Mouse (Mus musculus) hindbrain, embryonic 10.5 days (tissue): Measurements from ENCODE around the gene Gm6685. TPM values are rescaled to one million over a fixed set of nuclear protein-coding genes. Genes with fewer than 3 reads are reported as not detected.
"Not testable (repeated sequence)": the region's sequence is repeated elsewhere in the genome, so short reads cannot be mapped to it uniquely, and the experiment has no call there.

Experiments used
- DNase-seq: peaks from one replicate; pipeline ENCODE4 v3.0.0-alpha.2; 2017; ENCODE audit warnings: low spot score
- H3K27ac ChIP-seq: fragments of 300-500 bp; sonication (generic); 2 replicates; pipeline ENCODE4 v1.5.1; 2016; ENCODE audit warnings: mild to moderate bottlenecking, moderate library complexity
- H3K27me3 ChIP-seq: fragments of 300-500 bp; sonication (generic); 2 replicates; pipeline ENCODE4 v1.6.1; 2016; ENCODE audit warnings: mild to moderate bottlenecking; ENCODE audit not compliant: poor library complexity, insufficient read depth, severe bottlenecking
- H3K36me3 ChIP-seq: fragments of 300-500 bp; sonication (generic); 2 replicates; pipeline ENCODE4 v1.6.1; 2016; ENCODE audit warnings: mild to moderate bottlenecking, moderate library complexity
- H3K4me1 ChIP-seq: fragments of 300-500 bp; sonication (generic); replicated peaks from 2 replicates; pipeline ENCODE4 v1.6.1; 2016; ENCODE audit warnings: mild to moderate bottlenecking
- H3K4me3 ChIP-seq: fragments of 300-500 bp; sonication (generic); 2 replicates; pipeline ENCODE4 v1.5.1; 2016; ENCODE audit warnings: mild to moderate bottlenecking, moderate library complexity
- H3K9me3 ChIP-seq: fragments of 300-500 bp; sonication (generic); 2 replicates; pipeline ENCODE4 v1.6.1; 2016; ENCODE audit warnings: mild to moderate bottlenecking, moderate library complexity
- whole genome bisulfite sequencing: fragments of 180-500 bp; shearing (Covaris S2); methylation state at CpG from one replicate; pipeline ENCODE4 v1.1.7; 2016; 5-methylcytosine and 5-hydroxymethylcytosine counted together
- polyA plus RNA-seq: library from polyadenylated mRNA; unstranded; fragments of >200 nt; fragmentation: Nextera tagmentation; extraction: Ambion mirVana; gene quantifications from 2 replicates; pipeline ENCODE4 v1.2.1, GENCODE M21; 2016

Gene Gm6685
- 0.29 TPM in 1 of 2 replicates, not detected in the other for polyA plus RNA-seq

DNA sequence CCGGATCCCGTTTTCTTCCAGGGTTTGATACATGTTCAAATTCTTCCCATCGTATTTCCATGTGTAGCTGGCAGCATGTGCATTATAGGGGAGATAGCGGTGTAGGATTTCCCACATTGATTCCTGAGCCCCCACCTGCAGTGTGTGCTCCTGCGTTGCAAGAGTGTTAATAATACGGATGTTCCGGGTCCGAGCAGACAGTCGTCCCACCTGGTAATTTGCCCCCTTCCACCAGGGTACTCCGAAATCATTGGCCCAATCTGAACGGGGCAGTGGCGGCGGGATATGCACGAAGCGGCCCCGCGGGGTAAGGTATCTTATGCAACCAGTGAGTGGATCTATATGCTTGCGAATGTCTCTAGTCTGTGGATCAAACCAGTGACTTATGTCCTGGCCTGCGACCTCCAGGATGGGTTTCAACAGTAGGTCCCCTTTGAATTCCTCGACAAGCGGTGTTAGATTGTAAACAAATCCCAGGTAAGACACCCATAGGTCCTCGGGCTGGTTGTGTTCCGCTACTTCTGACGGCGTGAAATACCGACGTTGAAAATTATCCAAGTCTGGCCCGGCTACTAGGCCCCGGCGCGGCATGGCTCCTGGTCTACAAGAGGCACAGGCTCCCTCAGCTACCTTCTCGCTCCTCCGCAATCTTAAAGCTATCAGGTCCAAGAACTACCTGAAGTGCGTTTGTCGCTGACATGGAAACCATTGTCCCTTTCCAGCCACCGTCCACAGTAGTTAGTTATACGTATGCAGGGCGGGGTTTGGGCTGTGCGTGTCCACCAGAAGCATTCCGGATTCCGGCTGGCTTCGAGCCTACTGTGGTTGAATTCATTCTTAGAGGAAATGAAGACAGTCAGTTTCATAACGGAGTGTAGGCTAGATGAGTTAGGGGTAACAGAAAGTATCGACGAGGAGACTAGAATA, at the start of gene Gm6685:
Gene Gm6685, minus strand, starts transcription at position 644 of the 927 bp plus-strand sequence.
- not testable (repeated sequence) for H3K4me1 ChIP-seq, DNase-seq, H3K4me3 ChIP-seq, H3K36me3 ChIP-seq, H3K27ac ChIP-seq, H3K9me3 ChIP-seq, H3K27me3 ChIP-seq
- 94% methylated on average over 45 of the region's 45 CpGs for WGBS

DNA sequence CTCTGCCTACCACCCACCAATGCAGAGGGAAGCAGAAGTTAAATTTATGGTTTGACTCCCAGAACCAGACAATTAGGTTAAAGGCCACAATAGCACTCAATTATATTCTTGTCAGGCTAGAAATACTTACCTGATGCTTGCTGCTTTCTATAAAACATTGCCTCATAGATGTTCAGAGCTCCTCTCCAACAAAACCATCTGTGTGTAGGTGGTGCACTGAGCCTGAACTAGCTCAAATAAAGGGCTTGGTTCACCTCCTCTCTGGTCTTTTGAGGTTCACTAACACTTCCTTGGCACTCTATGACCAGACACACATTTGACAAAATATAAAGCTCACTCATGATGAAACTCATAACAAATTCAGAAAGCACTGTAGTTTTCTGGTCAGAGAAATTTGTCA, 36.2 kb upstream of the Gm6685 start:
- 0 out of 2 replicates have a peak, but pooled peaks cover 3% of the 10 kb centered on the region for H3K9me3 ChIP-seq
- no peak overlapping the region for H3K27ac ChIP-seq
- no peak for DNase-seq
- H3K27me3 ChIP-seq, result no peaks in the 10 kb centered on the region
- no peak overlapping the region for H3K4me3 ChIP-seq
- H3K4me1 ChIP-seq, result no peaks in the 10 kb centered on the region
- no peaks in the 10 kb centered on the region for H3K36me3 ChIP-seq

DNA sequence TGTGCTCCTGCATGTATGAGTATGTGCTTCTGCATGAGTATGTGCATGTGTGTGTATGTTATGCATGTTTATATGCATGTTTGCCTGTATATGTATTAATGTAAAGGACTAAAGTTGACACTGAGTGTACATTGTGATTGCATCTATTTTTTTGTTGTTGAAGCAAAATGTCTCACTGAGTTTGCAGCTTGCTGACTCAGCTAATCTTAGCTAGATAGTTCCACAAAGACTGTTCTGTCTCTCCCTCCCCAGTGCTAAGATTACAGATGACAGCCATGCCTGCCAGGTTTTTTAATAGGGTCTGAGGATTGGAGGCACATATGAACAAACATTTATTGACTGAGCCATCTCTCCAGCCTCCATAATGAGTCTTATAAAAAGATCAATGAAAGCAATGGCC, 35.0 kb upstream of the Gm6685 start:
- no peaks in the 10 kb centered on the region for H3K27me3 ChIP-seq

DNA sequence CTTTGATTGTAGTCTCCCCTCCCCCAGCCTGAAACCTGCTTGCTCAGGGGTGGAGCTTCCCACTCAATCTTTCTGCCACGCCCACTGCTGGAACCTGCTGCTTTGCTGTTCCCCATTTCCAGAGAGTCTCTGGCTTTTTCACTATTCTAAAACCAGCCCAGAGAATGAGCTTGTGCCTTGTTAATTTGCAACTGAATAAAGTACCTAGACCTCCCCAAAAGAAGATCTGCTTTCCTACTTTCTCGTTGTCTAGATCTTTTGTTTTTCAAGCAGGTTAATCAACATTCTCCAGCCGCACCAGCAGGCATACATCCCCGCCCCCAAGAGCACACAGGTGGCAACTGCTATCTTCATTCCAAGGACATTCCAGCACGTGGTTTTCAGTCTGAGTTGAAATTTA, 31.7 kb upstream of the Gm6685 start:
- 69% methylated on average over 5 of the region's 5 CpGs for WGBS
- H3K27me3 ChIP-seq, DNase-seq, H3K27ac ChIP-seq, H3K4me3 ChIP-seq, H3K36me3 ChIP-seq, H3K4me1 ChIP-seq, H3K9me3 ChIP-seq: not testable (repeated sequence)

More for the DNA sequence above, 35.0 kb upstream of the Gm6685 start:
- no peak overlapping the region for H3K4me3 ChIP-seq
- H3K36me3 ChIP-seq, result no peaks in the 10 kb centered on the region
- no peak overlapping the region for H3K27ac ChIP-seq
- no peak for DNase-seq
- 0 out of 2 replicates have a peak, but pooled peaks cover 3% of the 10 kb centered on the region for H3K9me3 ChIP-seq
- no peaks in the 10 kb centered on the region for H3K4me1 ChIP-seq

DNA sequence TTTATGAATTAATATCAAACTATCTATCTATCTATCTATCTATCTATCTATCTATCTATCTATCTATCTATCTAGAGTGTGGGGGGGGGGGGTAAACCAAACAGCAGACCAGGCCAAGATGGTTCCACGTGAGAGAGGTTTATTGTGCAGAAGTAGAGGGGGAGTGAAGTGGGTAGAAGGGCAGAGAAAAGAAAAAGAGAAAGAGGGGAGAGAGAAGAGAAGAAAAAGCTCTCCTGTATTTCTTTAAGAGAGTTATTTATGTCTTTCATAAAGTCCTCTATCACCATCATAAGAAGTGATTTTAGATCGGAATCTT, 26.2 kb upstream of the Gm6685 start:
- Histone ChIP-seq H3K4me1 (peaks cover 11% of the 10 kb centered on the region), H3K27me3 (peaks cover 15% of the 10 kb centered on the region; the same call in 1 of the 2 replicates), H3K36me3 (no peaks in the 10 kb centered on the region), H3K27ac (peak overlapping the region; percentile 91), H3K4me3 (peak overlapping the region; percentile 49; the same call in 1 of the 2 replicates), H3K9me3 (no peaks in the 10 kb centered on the region)
- no peak for DNase-seq
- WGBS, result 54% methylated on average over 2 of the region's 2 CpGs

DNA sequence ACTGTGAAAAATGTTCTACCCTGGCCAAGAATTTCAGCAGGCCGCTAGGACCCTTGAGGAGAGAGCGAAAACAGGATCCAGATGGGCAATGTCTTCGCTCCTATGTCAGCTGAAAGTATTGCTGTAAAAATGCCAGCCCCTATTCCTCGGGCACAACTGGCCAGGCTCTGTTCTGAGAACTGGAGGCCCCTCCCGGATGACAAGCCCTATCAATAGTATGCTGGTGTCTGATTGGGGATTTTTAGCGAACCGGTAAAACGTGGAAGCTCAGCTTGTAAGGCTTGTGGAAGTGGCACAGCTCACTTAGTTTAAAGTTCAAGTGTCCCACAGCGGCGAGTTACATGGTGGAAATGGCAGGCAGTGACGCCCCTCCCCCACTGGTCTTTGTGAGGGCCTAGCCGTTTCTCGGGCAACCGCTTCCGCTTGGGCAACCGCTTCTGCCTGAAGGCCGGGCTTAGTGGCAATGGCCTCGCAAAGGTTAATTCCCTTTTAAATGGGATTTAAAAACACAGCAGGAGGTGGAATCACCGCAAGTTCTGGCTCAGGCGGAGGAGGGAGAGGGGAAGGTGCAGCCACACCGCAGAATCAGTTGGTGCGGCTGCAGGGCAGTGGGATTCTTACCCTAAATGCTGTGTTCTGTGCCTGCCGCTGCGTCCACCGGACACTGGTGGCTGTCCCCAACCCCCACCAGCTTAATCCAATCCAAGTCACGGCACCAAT, 25.7 kb upstream of the Gm6685 start:
- 9% methylated on average over 26 of the region's 26 CpGs for WGBS
- Histone ChIP-seq H3K4me1 (peaks cover 11% of the 10 kb centered on the region), H3K9me3 (no peaks in the 10 kb centered on the region), H3K27me3 (peaks cover 15% of the 10 kb centered on the region; the same call in 1 of the 2 replicates), H3K27ac (peak overlapping the region; percentile 91), H3K36me3 (no peaks in the 10 kb centered on the region), H3K4me3 (peak overlapping the region; percentile 49)
- peak; percentile 93 for DNase-seq

DNA sequence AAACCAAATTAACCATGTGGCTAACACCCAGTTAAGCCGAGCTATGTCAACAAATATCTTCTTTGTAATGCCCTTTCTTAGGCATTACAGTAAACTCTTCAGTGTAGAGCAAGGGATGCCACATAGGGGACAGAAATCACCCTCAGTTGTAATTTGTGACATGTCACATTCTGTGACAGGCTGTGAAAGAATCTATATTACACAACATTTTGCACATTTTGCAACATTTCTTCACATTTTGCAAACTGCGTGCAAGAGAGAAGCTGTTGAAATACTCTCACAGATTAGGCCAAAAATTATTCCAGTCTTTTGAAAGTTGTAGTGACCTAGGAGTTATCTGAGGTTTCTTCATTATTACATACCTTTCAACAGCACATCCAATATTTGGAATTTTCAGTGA, 3.8 kb upstream of the Gm6685 start:
- Histone ChIP-seq H3K4me1 (no peaks in the 10 kb centered on the region), H3K36me3 (no peaks in the 10 kb centered on the region), H3K4me3 (no peak overlapping the region), H3K27ac (no peak overlapping the region), H3K27me3 (no peaks in the 10 kb centered on the region), H3K9me3 (no peaks in the 10 kb centered on the region)
- DNase-seq, result no peak
- WGBS, result 92% methylated on average over 2 of the region's 2 CpGs

DNA sequence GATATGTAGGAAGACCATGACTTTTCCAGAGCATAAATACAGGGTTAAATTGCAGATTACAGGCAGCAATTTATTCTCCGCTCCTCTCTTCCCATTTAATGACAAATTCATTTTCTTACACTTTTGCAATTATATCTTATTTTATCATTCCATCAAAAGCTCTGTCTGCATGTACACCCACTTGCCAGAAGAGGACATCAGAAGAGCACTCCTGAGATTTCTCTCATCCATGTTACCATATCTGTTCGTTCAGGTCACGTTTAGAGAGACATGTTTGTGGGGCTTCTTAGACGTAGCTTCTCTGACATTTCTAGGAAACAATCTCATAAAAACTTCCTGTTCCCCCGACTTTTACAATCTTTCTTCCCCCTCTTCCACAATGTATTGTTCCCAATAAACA, 2.2 kb upstream of the Gm6685 start:
- Histone ChIP-seq H3K9me3 (no peaks in the 10 kb centered on the region), H3K27ac (no peak overlapping the region), H3K4me3 (no peak overlapping the region), H3K36me3 (no peaks in the 10 kb centered on the region), H3K27me3 (no peaks in the 10 kb centered on the region), H3K4me1 (no peaks in the 10 kb centered on the region)
- no peak for DNase-seq
- 81% methylated on average over 5 of the region's 5 CpGs for WGBS

DNA sequence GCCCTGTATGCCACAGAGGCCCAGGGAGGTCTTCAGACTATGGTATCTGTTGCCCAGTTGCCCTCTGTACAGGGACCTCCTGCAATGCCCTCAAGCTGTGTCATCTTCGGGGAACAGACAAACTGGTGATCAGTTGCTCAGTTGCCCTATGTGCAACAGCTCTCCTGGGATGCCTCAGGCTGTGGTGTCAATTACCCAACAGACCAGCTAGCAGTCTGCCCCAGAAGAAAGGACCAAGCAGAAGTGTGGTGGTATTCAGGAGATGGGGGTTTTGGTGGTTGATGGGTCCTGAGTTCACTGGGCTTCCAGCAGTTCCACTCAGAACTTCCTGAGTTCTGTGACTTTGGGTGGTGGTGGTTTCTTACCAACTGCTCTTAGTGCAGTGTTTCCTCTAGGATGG, 11.8 kb downstream of the Gm6685 start:
- H3K36me3 ChIP-seq, result no peaks in the 10 kb centered on the region
- DNase-seq, result no peak
- 78% methylated on average over 1 of the region's 1 CpGs for WGBS
- H3K4me3 ChIP-seq, result no peak overlapping the region
- no peak overlapping the region for H3K27ac ChIP-seq
- no peaks in the 10 kb centered on the region for H3K27me3 ChIP-seq
- no peaks in the 10 kb centered on the region for H3K4me1 ChIP-seq
- H3K9me3 ChIP-seq, result 0 out of 2 replicates have a peak, but pooled peaks cover 5% of the 10 kb centered on the region

DNA sequence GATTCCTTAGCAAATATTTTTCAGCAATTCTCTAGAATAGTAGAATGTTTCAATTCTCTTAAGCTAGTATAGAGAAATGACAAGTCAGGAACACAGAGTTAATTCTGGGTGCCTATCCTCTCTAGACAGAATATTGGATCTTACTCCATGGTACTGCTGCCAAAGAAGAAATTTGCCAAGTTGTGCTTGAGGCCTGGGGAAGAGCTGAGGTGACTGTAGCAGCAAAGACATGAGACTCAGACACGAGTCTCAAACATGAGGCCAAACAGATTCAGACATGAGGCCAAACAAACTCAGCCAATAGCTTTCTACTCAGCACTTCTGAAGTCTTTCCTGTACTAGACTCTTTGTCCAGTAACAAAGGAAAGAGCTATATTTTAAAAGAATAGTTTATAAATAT, 26.3 kb downstream of the Gm6685 start:
- DNase-seq, result no peak
- 86% methylated on average over 1 of the region's 1 CpGs for whole genome bisulfite sequencing
- Histone ChIP-seq H3K4me3 (no peak overlapping the region), H3K27ac (no peak overlapping the region), H3K4me1 (no peaks in the 10 kb centered on the region), H3K36me3 (no peaks in the 10 kb centered on the region), H3K27me3 (no peaks in the 10 kb centered on the region), H3K9me3 (no peaks in the 10 kb centered on the region)

DNA sequence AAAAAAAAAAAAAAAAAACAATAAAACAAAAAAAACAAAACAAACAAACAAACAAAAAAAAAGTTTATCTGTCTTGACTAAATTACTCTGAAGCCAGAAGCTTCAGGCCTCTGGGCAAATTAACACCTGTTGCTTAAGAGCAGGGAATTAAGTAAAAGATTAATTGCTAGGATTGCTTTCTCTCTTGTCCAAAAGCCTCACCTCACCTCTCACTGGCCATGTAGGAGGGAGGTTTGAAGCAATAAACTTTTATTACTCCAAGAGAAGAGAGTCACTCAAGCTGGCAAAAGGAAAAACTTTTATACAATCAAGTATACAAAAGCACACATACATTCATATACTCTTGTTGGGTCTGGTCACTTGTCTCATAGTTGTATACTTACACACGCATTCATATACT, 31.9 kb downstream of the Gm6685 start:
- Histone ChIP-seq H3K4me1 (no peaks in the 10 kb centered on the region), H3K36me3 (no peaks in the 10 kb centered on the region), H3K27ac (no peak overlapping the region), H3K27me3 (no peaks in the 10 kb centered on the region), H3K4me3 (no peak overlapping the region), H3K9me3 (no peaks in the 10 kb centered on the region)
- no peak for DNase-seq
- whole genome bisulfite sequencing, result 85% methylated on average over 1 of the region's 1 CpGs

DNA sequence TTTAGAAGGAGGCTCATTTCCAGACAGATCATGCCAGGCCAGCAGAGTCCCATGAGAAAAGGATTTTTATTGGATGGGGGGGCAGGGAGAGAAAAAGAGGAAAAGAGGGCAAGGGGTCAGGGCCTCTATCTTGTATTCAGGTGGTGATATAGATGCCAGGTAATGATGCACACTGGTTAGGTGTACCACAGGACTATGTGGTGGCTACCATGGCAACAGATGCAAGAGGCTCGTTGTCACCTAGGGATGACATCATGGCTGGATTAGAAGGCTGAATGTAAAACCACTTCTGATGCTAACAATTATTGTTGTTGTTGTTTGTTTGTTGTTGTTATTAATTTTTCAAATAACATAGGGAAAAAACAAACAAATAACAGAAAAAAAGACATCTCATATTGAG, 49.2 kb downstream of the Gm6685 start:
- Histone ChIP-seq H3K27me3 (no peaks in the 10 kb centered on the region), H3K4me1 (no peaks in the 10 kb centered on the region), H3K9me3 (no peaks in the 10 kb centered on the region), H3K4me3 (no peak overlapping the region), H3K36me3 (no peaks in the 10 kb centered on the region), H3K27ac (no peak overlapping the region)
- WGBS, result 77% methylated on average over 1 of the region's 1 CpGs
- DNase-seq, result no peak
